Mouse (Mus musculus): ENCODE measurements around the gene Gm17428. TPM values are rescaled to one million over a fixed set of nuclear protein-coding genes. Genes with fewer than 3 reads are reported as not detected.
"Not testable (repeated sequence)": the region's sequence is repeated elsewhere in the genome, so short reads cannot be mapped to it uniquely, and the experiment has no call there.

Gm17428 gene
- not detected for total RNA-seq (2021)
- long read RNA-seq, experiment 1 = 0 reads
- long read RNA-seq, experiment 2 = 0 reads

GRCm38 (mm10) chr14:54976633-54977032 lies at the start of gene Gm17428:
Gene Gm17428, plus strand, starts transcription at chr14:54976933.
- no peak for DNase-seq (ENCODE audit: low spot score in 2 of 2)

GRCm38 (mm10) chr14:54927296-54927695 lies 49.4 kb upstream of the Gm17428 start:
- no peak for DNase-seq (ENCODE audit: low spot score in 2 of 2)

GRCm38 (mm10) chr14:54929801-54930200 lies 46.9 kb upstream of the Gm17428 start:
- DNase-seq (ENCODE audit: low spot score in 2 of 2) = no peak

GRCm38 (mm10) chr14:54930431-54930830 lies 46.3 kb upstream of the Gm17428 start:
- no peak for DNase-seq (ENCODE audit: low spot score in 2 of 2)

GRCm38 (mm10) chr14:54932645-54933150 lies 44.0 kb upstream of the Gm17428 start, which contains the start of gene Il25:
Gene Il25, plus strand, starts transcription at chr14:54932695.
- no peak for DNase-seq (ENCODE audit: low spot score in 2 of 2)

GRCm38 (mm10) chr14:54935904-54936830 lies 40.6 kb upstream of the Gm17428 start, which contains the start of gene Cmtm5:
Gene Cmtm5, plus strand, starts transcription at chr14:54936261.
- DNase-seq (ENCODE audit: low spot score in 2 of 2) = no peak

- DNase-seq (ENCODE audit: low spot score in 2 of 2) = no peak
Measured at GRCm38 (mm10) chr14:54936831-54937160, 39.9 kb upstream of the Gm17428 start.

- no peak for DNase-seq (ENCODE audit: low spot score in 2 of 2)
Measured at GRCm38 (mm10) chr14:54937361-54938182, 39.2 kb upstream of the Gm17428 start.

- no peak for DNase-seq (ENCODE audit: low spot score in 2 of 2)
Measured at GRCm38 (mm10) chr14:54938431-54939219, 38.1 kb upstream of the Gm17428 start.

GRCm38 (mm10) chr14:54939434-54940175 lies 37.1 kb upstream of the Gm17428 start:
- DNase-seq (ENCODE audit: low spot score in 2 of 2) = peak; percentile 62 to 66

GRCm38 (mm10) chr14:54940176-54940530 lies 36.6 kb upstream of the Gm17428 start:
- no peak for DNase-seq (ENCODE audit: low spot score in 2 of 2)

GRCm38 (mm10) chr14:54941024-54941978 lies 35.4 kb upstream of the Gm17428 start:
- no peak for DNase-seq (ENCODE audit: low spot score in 2 of 2)

GRCm38 (mm10) chr14:54942479-54942878 lies 34.3 kb upstream of the Gm17428 start:
- DNase-seq (ENCODE audit: low spot score in 2 of 2) = no peak

- DNase-seq (ENCODE audit: low spot score in 2 of 2) = no peak
Measured at GRCm38 (mm10) chr14:54943971-54944370, 32.8 kb upstream of the Gm17428 start.

GRCm38 (mm10) chr14:54944939-54945338 lies 31.8 kb upstream of the Gm17428 start:
- DNase-seq (ENCODE audit: low spot score in 2 of 2) = no peak

GRCm38 (mm10) chr14:54945975-54946704 lies 30.6 kb upstream of the Gm17428 start:
- DNase-seq (ENCODE audit: low spot score in 2 of 2) = no peak

- not testable (repeated sequence) for DNase-seq (ENCODE audit: low spot score in 2 of 2)
Measured at GRCm38 (mm10) chr14:54947008-54947407, 29.7 kb upstream of the Gm17428 start.

GRCm38 (mm10) chr14:54948781-54949180 lies 28.0 kb upstream of the Gm17428 start:
- no peak for DNase-seq (ENCODE audit: low spot score in 2 of 2)

All from adrenal gland, adult 18-20 months (tissue).